Mouse (Mus musculus) macrophage (primary cell): ENCODE measurements around the gene Olfr331. TPM values are rescaled to one million over a fixed set of nuclear protein-coding genes. Genes with fewer than 3 reads are reported as not detected.
"Not testable (repeated sequence)": the region's sequence is repeated elsewhere in the genome, so short reads cannot be mapped to it uniquely, and the experiment has no call there.

ENCODE experiments used
- H3K27ac ChIP-seq: fragments of 350-480 bp; formaldehyde crosslinking; 2 replicates; pipeline ENCODE4 v1.9.0; 2021
- H3K36me3 ChIP-seq: fragments of 350-480 bp; formaldehyde crosslinking; 2 replicates; pipeline ENCODE4 v1.9.0; 2021; ENCODE audit errors: inconsistent target
- H3K4me3 ChIP-seq: fragments of 350-480 bp; formaldehyde crosslinking; 2 replicates; pipeline ENCODE4 v1.9.0; 2021; ENCODE audit errors: inconsistent target
- H3K79me2 ChIP-seq: fragments of 350-480 bp; formaldehyde crosslinking; 2 replicates; pipeline ENCODE4 v1.9.0; 2021; ENCODE audit errors: inconsistent target
- WGBS: methylation state at CpG from one replicate; pipeline ENCODE4 v1.1.7; 2026; ENCODE audit warnings: inconsistent platforms; ENCODE audit not compliant: missing documents; 5-methylcytosine and 5-hydroxymethylcytosine counted together
- polyA plus RNA-seq: library from polyadenylated mRNA; stranded (reverse); fragments of 250-400 nt; gene quantifications from 3 replicates; pipeline ENCODE4 v1.2.4, GENCODE M21; 2018; ENCODE audit warnings: inconsistent platforms
- total RNA-seq, 78 experiments: library from RNA; depleted of rRNA; stranded (reverse); fragments of 250-400 nt; gene quantifications; 1 replicate in 9 of 78; 2 replicates in 24 of 78; 3 replicates in 43 of 78; 4 replicates in 2 of 78; pipeline ENCODE4 v1.2.4; 2018; ENCODE audit warnings: inconsistent platforms in 56 of 78

The Olfr331 gene
- not detected for total RNA-seq (2018; cell fraction: chromatin; rRNA removed)
- total RNA-seq (2018; cell fraction: cytosol; rRNA removed): not detected
- not detected for total RNA-seq (2018; cell fraction: nucleus; rRNA removed)
- polyA plus RNA-seq: not detected in 3 replicates

GRCm38 (mm10) chr11:58502472-58502871 lies at the start of gene Olfr331:
Gene Olfr331, minus strand, starts transcription at chr11:58502572.
- H3K36me3 ChIP-seq, H3K4me3 ChIP-seq, H3K79me2 ChIP-seq, H3K27ac ChIP-seq: not testable (repeated sequence)

- WGBS: 88% methylated on average over 5 of the region's 5 CpGs
- Histone ChIP-seq H3K79me2 (no peaks in the 10 kb centered on the region), H3K36me3 (no peaks in the 10 kb centered on the region), H3K4me3 (no peak within 1 kb of the TSS), H3K27ac (no peak within 1 kb of the TSS)
These were observed 44.0 kb upstream of the Olfr331 start, which contains the start of gene Olfr329-ps for GRCm38 (mm10) chr11:58546322-58546721. Gene Olfr329-ps, minus strand, starts transcription at chr11:58546422.

GRCm38 (mm10) chr11:58534736-58535135 lies 32.4 kb upstream of the Olfr331 start, which contains the start of gene Olfr330:
Gene Olfr330, minus strand, starts transcription at chr11:58534836.
- not testable (repeated sequence) for H3K27ac ChIP-seq, H3K4me3 ChIP-seq, H3K36me3 ChIP-seq, H3K79me2 ChIP-seq

- H3K27ac ChIP-seq, H3K36me3 ChIP-seq, H3K4me3 ChIP-seq, H3K79me2 ChIP-seq: not testable (repeated sequence)
- WGBS: 94% methylated on average over 2 of the region's 9 CpGs
These were observed 17.4 kb upstream of the Olfr331 start for GRCm38 (mm10) chr11:58519756-58520155.

GRCm38 (mm10) chr11:58518916-58519315 lies 16.5 kb upstream of the Olfr331 start:
- H3K36me3 ChIP-seq, H3K4me3 ChIP-seq, H3K79me2 ChIP-seq, H3K27ac ChIP-seq: not testable (repeated sequence)
- 92% methylated on average over 13 of the region's 18 CpGs for WGBS

- 93% methylated on average over 5 of the region's 19 CpGs for WGBS
- not testable (repeated sequence) for H3K36me3 ChIP-seq, H3K27ac ChIP-seq, H3K79me2 ChIP-seq, H3K4me3 ChIP-seq
These were observed 6.7 kb upstream of the Olfr331 start for GRCm38 (mm10) chr11:58509058-58509457.

- H3K27ac ChIP-seq: no peak overlapping the region
- H3K79me2 ChIP-seq: no peaks in the 10 kb centered on the region
- WGBS: 85% methylated on average over 3 of the region's 3 CpGs
- H3K36me3 ChIP-seq: no peaks in the 10 kb centered on the region
- H3K4me3 ChIP-seq: no peak overlapping the region
These were observed 3.1 kb downstream of the Olfr331 start for GRCm38 (mm10) chr11:58499290-58499689.

- WGBS: 79% methylated on average over 6 of the region's 9 CpGs
- no peaks in the 10 kb centered on the region for H3K79me2 ChIP-seq
- H3K36me3 ChIP-seq: no peaks in the 10 kb centered on the region
- no peak overlapping the region for H3K4me3 ChIP-seq
- H3K27ac ChIP-seq: no peak overlapping the region
These were observed 3.6 kb downstream of the Olfr331 start for GRCm38 (mm10) chr11:58498761-58499160.

GRCm38 (mm10) chr11:58492455-58492854 lies 9.9 kb downstream of the Olfr331 start, which contains the start of gene Olfr332:
Gene Olfr332, minus strand, starts transcription at chr11:58492555.
- H3K79me2 ChIP-seq: no peaks in the 10 kb centered on the region
- no peaks in the 10 kb centered on the region for H3K36me3 ChIP-seq
- H3K27ac ChIP-seq: no peak within 1 kb of the TSS
- 87% methylated on average over 2 of the region's 2 CpGs for WGBS
- H3K4me3 ChIP-seq: no peak within 1 kb of the TSS

- Histone ChIP-seq H3K4me3 (no peak within 1 kb of the TSS), H3K27ac (no peak within 1 kb of the TSS), H3K36me3 (no peaks in the 10 kb centered on the region), H3K79me2 (no peaks in the 10 kb centered on the region)
These were observed 40.2 kb downstream of the Olfr331 start, which contains the start of gene Olfr30 for GRCm38 (mm10) chr11:58462170-58462569. Gene Olfr30, minus strand, starts transcription at chr11:58462270.

GRCm38 (mm10) chr11:58453592-58453991 lies 48.8 kb downstream of the Olfr331 start:
- Histone ChIP-seq H3K4me3 (no peak overlapping the region), H3K79me2 (no peaks in the 10 kb centered on the region), H3K36me3 (no peaks in the 10 kb centered on the region), H3K27ac (no peak overlapping the region)
- WGBS: 56% methylated on average over 4 of the region's 4 CpGs

- Histone ChIP-seq H3K79me2 (no peaks in the 10 kb centered on the region), H3K4me3 (no peak within 1 kb of the TSS), H3K27ac (no peak within 1 kb of the TSS), H3K36me3 (no peaks in the 10 kb centered on the region)
- whole genome bisulfite sequencing: 92% methylated on average over 9 of the region's 9 CpGs
These were observed 49.6 kb downstream of the Olfr331 start, which contains the start of gene Lypd9 for GRCm38 (mm10) chr11:58452759-58453158. Gene Lypd9, minus strand, starts transcription at chr11:58452923.

Other genes with a start within 250 kb of the Olfr331 start
- 0.17 TPM in 1 of 3 replicates, not detected in the others for gene 4930438A08Rik, start 227.8 kb downstream of the Olfr331 start, polyA plus RNA-seq
- 2.9 to 5.3 TPM (median 4.7 TPM) in 3 replicates for gene Zfp692, start 195.5 kb downstream of the Olfr331 start, polyA plus RNA-seq
- gene Zfp672, start 172.2 kb downstream of the Olfr331 start, polyA plus RNA-seq: 7.9 to 19.4 TPM (median 9.7 TPM) in 3 replicates
- 6.4 to 11.1 TPM (median 8.6 TPM) in 3 replicates for gene Sh3bp5l, start 171.8 kb downstream of the Olfr331 start, polyA plus RNA-seq
- not detected in 3 replicates for gene Lypd8, start 123.5 kb downstream of the Olfr331 start, polyA plus RNA-seq
- not detected in 3 replicates for gene 1810065E05Rik, start 81.5 kb downstream of the Olfr331 start, polyA plus RNA-seq
- not detected in 3 replicates for gene Gm12253, start 70.0 kb downstream of the Olfr331 start, polyA plus RNA-seq
- not detected in 3 replicates for gene Lypd9, start 49.6 kb downstream of the Olfr331 start, polyA plus RNA-seq
- gene Olfr30, start 40.3 kb downstream of the Olfr331 start, polyA plus RNA-seq: not detected in 3 replicates
- not detected in 3 replicates for gene Olfr332, start 10.0 kb downstream of the Olfr331 start, polyA plus RNA-seq
- not detected in 3 replicates for gene Olfr330, start 32.3 kb upstream of the Olfr331 start, polyA plus RNA-seq
- not detected in 3 replicates for gene Olfr329-ps, start 43.9 kb upstream of the Olfr331 start, polyA plus RNA-seq
- not detected in 3 replicates for gene Olfr328, start 53.1 kb upstream of the Olfr331 start, polyA plus RNA-seq
- gene Olfr224, start 68.0 kb upstream of the Olfr331 start, polyA plus RNA-seq: not detected in 3 replicates
- not detected in 3 replicates for gene Olfr325, start 75.2 kb upstream of the Olfr331 start, polyA plus RNA-seq
- gene Olfr324, start 92.5 kb upstream of the Olfr331 start, polyA plus RNA-seq: not detected in 3 replicates
- gene 2210407C18Rik, start 113.5 kb upstream of the Olfr331 start, polyA plus RNA-seq: 0.59 TPM in 1 of 3 replicates, not detected in the others
- not detected in 3 replicates for gene Olfr323, start 127.9 kb upstream of the Olfr331 start, polyA plus RNA-seq
- gene Trim58, start 137.9 kb upstream of the Olfr331 start, polyA plus RNA-seq: not detected in 3 replicates
- gene Olfr322, start 156.2 kb upstream of the Olfr331 start, polyA plus RNA-seq: not detected in 3 replicates
- gene Olfr320, start 178.5 kb upstream of the Olfr331 start, polyA plus RNA-seq: not detected in 3 replicates
- not detected in 3 replicates for gene Olfr319, start 196.6 kb upstream of the Olfr331 start, polyA plus RNA-seq
- gene Olfr318, start 221.4 kb upstream of the Olfr331 start, polyA plus RNA-seq: not detected in 3 replicates
- not detected in 3 replicates for gene Olfr317, start 236.6 kb upstream of the Olfr331 start, polyA plus RNA-seq